Mouse (Mus musculus) 3134 (cell line): ENCODE data around the gene Tnfsf8.

Experiments
- DNase-seq: peaks from one replicate; pipeline ENCODE4 v3.0.0-alpha.2; 2011; ENCODE audit warnings: low spot score; ENCODE audit not compliant: insufficient read length; ENCODE audit errors: extremely low read depth

Gene Tnfsf8

GRCm38 (mm10) chr4:63843924-63844323 lies 17.2 kb downstream of the Tnfsf8 start:
- no peak for DNase-seq

DNA sequence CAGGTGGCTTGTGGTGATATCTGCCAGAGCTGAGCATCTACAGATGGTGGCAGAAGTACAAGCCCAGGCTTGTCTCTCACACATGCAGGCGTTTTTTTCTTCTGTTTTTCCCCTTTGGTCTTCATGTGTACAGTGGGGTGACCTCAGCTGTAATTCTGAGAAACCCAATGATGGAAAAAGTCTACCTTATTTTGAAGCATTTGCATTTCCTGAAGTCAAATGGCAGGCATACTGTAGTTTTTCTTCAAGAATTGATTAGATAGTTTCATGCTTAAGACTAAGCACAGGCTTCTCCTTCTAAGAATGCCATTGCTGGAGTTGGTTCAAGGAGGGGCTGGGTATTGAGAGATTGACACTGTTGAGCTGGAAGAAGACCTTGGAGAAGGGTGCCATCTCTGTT lies 18.9 kb downstream of the Tnfsf8 start:
- no peak for DNase-seq

DNA sequence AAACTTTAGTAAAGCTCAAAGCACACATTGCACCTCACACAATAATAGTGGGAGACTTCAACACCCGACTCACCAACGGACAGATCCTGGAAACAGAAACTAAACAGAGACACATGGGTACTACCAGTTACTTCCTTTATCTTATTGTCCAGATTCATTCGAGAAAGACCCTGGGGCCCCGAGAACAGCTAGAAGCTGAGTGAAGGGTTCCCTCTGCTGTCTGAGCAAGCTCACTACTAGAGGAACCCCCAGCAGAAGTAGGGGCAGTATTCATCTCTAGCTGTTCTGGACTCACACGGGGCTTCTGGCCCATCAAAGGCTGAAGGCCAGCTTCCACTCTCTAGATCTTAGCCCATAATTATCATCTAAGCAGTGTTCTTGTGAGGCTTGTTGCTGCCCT lies 20.7 kb downstream of the Tnfsf8 start:
- DNase-seq, result no peak

- no peak for DNase-seq
Observed at GRCm38 (mm10) chr4:63823136-63823535, 38.0 kb downstream of the Tnfsf8 start.

- no peak for DNase-seq
Observed at GRCm38 (mm10) chr4:63817505-63817904, 43.6 kb downstream of the Tnfsf8 start.

DNA sequence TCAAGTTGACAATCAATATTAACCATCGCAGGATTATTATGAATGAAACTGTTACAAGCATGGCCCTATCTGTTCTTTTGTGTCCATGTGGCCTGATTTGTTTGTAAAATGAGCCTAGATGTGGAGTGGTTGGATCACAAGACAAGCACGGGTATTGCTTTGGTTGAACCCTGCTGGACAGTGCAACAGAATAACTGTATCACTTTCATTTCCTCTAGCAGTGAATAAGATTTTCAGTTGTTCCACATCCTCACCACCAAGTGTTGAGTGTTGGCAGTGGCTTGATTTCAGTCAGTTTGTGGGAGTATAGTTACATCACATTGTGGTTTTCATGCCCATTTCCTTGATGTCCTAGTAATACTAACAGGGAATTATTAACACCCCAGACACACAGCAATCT lies 45.5 kb downstream of the Tnfsf8 start:
- no peak for DNase-seq

DNA sequence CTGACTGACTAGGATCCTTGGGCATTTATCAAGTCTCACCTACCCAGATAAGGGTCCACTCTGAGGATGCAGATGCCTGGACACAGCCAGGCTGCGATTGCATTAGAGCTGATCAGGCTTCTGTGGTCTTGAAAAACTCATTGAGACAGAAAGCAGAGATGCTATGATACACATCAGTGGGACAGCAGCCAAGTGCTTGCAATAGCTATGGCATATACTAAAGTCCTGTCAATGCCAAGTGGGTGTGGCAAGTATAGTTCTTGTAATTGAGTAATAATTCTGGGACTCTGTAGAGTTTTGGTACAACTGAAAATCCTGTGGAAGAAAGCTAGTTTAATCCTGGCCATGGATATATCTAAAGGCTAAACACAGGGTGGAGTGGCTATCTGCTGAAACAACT lies 63.1 kb downstream of the Tnfsf8 start:
- DNase-seq, result no peak

DNA sequence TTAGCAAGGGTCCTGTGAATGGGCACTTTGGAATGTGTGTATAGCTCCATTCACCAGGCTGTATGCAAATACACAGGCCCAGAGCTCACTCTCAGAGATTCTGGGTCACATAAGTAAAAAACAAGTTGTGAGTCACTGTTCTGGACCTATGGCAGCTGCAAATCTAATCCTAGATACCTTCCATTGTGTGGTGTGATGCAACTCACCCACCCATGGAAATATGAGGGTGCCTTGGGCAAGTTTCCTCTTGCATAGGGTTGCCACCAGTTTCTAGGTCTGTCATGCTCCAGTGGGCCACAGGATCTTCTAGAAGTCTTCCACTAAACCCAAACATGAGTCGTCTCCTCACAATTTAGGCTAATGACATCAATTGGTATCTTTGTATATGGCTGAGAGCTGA lies 64.6 kb downstream of the Tnfsf8 start:
- no peak for DNase-seq

DNA sequence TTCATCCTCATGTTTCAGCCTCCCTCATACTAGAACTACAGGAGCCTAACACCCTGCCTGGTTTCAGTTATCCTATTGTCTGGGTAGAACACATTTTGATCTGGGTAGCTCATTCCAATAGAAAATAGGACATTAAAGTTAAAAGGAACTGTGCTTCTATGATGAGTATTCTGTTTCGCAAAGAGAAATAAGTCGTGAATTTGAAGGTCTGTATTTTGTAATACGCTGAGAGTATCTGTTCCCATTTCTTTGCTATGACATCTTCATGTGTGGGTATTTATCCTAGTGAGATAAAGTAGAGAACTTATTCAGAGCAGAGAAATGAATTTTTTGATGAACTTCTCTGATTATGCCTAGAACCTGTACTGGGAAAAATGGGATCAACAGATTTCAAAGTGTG lies 68.8 kb downstream of the Tnfsf8 start:
- DNase-seq, result no peak

DNA sequence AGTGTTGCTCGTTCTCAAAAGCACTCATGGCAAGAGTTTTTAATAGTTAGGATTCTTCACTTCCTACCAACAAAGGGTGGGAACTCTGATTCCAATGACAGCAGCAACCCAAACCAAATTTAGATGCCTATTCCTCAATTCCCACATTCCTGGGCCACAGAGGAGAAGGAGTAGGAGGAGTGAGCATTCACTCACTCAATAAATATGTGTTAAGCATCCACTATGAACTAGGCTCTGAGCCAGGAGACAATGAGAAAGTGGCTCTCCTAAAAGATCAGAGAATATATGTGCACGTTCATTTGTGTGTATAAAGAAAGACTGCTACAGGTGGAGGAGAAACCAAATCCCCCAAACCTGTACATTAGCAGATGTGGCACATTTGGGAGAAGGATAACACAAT lies 75.7 kb downstream of the Tnfsf8 start:
- DNase-seq, result no peak

- no peak for DNase-seq
Observed at GRCm38 (mm10) chr4:63783826-63784225, 77.3 kb downstream of the Tnfsf8 start.

GRCm38 (mm10) chr4:63782970-63783613 lies 78.1 kb downstream of the Tnfsf8 start:
- no peak for DNase-seq
